Mouse (Mus musculus) c-Kit-positive CD71-positive TER-119-negative erythroid progenitor cells, embryonic 14.5 days (primary cell): ENCODE data around the gene Hdac7.

ENCODE experiments used
- DNase-seq: peaks from one replicate; pipeline ENCODE4 v3.0.0-alpha.2; 2013; ENCODE audit warnings: low read depth

The Hdac7 gene

DNA sequence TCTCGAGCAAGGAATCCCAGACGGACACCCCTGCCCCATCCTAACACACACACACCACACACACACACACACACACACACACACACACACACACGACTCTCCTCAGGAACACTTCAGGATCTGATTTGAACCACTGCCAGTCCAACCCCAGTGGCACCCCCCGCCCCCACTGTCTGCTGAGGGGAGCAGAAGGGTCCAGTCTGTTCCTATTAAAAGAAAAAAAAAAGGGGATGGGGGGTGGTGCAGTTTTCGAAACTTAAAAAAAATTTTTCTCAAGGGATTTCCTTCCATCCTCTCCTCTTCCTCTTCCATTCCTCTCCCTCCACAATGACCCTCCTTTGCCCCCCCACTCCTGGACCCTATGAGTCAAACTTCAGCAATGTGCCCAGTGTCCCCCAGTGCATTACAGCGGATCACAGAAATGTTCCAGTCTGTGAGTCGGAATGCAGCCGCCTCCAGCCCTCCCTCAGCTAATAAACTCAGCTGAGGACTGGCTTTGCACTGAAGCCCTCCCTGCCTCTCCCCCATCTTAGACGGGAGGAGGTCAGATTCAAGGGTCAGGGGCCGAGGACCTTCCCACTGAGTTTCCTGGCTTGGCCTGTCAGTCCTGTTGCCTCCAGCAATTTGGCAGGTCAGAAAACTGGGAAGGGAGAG lies 12.2 kb downstream of the Hdac7 start:
- DNase-seq = no peak

- DNase-seq = no peak
Measured at GRCm38 (mm10) chr15:97831242-97831986, 12.9 kb downstream of the Hdac7 start.

DNA sequence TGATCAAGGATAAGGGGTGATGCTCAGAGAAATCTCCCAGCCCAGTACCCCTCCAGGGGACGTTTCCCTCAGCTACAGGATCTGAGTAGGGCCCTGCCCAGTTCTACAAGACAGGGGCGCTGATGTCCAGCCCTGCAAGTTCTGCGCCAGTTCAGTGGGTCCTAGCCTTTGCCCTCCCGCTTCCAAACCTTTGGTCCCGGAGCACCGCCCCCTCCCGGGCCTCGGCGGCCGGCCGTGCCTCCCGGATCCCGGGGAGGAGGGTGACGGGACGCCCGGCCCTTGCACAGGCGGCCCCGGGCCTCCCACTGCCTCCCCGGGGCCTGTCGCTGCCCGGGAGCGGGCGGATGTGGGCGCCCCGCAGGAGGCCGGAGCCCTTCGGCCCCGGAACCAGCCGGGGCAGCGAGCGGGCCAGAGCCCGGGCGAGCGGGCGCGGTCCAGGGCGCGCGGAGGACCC lies 13.5 kb downstream of the Hdac7 start:
- no peak for DNase-seq

DNA sequence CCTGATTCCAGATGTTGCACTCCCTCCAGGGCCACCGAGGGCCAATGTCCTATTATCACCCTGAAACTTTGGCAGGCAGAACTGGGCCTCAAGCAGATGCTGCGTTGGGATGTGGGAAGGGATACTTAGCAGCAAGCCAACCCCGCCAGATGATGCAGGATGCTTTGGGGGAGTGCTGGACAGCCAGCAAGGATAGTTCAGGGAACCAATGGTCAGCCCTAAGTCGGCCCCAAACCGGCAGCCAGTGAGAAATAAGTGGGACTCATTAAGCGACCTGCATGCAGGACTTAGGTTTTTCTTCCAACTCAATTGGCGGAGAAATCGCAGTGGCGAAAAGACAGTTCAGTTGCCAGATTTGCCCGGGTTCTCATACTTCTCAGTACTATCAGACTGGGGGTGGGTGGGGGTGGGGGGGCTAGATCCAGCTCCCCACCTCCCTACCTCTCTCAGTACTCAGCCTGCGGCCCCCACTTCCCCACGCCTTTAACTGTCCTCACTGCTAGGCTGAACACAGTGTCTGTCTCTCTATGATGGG lies 14.0 kb downstream of the Hdac7 start:
- DNase-seq = no peak

GRCm38 (mm10) chr15:97829432-97829831 lies 14.9 kb downstream of the Hdac7 start:
- DNase-seq = no peak

- DNase-seq = no peak
Measured at GRCm38 (mm10) chr15:97828901-97829338, 15.4 kb downstream of the Hdac7 start.

- DNase-seq = no peak
Measured at GRCm38 (mm10) chr15:97828221-97828842, 16.0 kb downstream of the Hdac7 start.

- DNase-seq = no peak
Measured at GRCm38 (mm10) chr15:97827401-97827800, 16.9 kb downstream of the Hdac7 start.

DNA sequence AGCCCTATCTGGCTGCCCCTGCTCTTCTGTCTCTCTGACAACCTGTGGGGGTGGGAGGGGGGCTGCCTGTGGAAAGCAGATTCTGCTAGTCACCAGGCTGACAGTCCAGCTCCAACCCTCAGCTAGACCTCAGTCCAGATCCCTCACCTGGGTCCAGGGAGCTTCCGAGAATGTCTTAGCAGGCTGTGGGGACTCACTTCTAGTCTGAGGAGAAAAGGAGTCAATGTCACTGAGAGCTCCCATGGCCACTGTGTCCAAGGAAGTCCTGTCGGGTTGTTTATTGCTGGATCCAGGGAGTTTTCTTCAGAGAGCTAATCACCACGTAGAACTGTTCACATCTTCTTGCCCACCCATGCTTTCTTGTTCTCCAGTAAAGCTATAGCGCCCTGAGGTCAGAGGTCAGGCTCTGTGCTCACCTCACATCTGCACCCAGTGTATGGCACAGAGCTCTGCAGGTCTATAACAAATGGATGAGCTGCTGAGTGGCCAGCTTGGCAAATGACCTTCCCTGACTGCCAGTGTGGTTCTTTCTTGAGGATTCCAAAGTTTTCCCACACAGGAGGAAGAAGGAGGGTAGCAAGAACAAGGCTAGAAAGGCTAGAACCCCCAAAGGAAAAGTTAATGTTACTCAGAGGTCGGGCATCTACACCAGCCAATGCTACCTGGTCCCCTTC lies 17.6 kb downstream of the Hdac7 start:
- DNase-seq = no peak

DNA sequence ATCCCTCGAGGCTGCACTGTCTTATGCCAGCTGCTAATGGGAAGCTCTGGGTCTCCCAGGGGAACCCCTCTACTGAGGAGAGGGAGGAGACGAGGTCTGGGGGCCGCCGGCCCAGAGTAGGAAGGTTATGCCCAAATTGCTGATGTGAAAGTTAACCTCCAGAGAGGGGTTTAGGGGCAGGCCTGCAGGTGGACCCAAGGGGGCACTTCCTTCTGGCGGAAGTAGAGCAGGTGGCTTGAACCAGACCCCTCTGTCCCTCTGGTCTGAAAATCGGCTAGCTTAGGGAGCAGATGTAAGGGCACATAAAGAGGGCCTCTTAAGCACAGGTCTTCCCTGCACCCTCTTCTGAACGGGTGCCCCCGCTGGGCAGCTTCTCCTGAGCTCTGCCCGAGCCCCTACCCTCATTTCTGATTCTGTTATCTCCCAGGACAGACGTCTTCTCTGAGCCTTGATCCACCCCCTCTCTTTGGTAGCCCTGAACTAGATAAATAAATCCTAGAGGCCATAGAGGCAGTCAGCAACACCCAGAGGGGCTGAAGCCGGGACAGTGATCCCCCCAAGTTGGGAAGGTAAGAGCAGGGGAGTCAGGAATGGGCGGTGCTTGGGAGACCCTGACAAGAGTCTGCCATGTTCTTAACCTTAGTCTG lies 18.2 kb downstream of the Hdac7 start:
- DNase-seq = no peak

- DNase-seq = peak; percentile 85
Measured at GRCm38 (mm10) chr15:97825071-97825940, 19.0 kb downstream of the Hdac7 start.

- no peak for DNase-seq
Measured at GRCm38 (mm10) chr15:97824042-97824441, 20.3 kb downstream of the Hdac7 start.

GRCm38 (mm10) chr15:97823479-97823878 lies 20.8 kb downstream of the Hdac7 start:
- no peak for DNase-seq

- DNase-seq = no peak
Measured at GRCm38 (mm10) chr15:97822545-97823228, 21.6 kb downstream of the Hdac7 start.

DNA sequence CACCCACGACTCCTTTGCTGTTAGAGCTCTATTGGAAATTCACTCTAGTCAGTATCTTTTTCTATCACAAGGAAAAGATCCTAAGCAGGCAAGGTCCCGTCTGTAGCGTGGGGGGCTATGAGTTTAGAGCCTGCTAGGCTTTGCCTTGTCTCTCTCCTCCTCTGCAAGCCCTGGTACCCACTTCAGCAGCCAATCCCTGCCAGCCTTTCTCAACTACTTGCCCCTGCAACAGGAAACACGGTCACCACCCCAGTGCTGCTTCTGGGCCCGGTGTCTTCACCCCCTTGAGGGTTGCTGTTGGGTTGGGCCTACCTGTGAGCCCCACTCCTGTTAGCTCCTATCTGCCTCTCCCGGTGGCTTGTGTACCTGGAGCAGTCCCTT lies 22.3 kb downstream of the Hdac7 start:
- DNase-seq = no peak

GRCm38 (mm10) chr15:97821321-97821982 lies 22.9 kb downstream of the Hdac7 start:
- no peak for DNase-seq

DNA sequence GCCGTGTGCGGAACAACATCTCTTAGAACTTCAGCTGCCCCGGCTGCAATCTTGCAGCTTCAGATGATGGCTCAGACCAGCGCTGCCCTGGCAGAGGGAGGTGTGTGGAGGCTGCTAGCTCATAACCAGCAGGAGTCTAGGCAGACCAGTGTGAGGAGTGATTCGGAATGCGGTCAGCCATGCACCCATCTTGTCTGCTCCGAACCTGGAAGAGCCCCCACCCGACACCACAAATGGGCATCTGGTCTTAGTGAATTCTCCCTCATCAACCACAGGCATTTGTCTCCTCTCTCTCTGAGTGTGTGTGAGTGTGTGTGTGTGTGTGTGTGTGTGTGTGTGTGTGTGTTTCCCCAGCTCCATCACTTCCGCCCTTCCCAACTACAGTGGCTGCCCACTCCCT lies 24.4 kb downstream of the Hdac7 start:
- DNase-seq = no peak

GRCm38 (mm10) chr15:97816199-97816994 lies 27.9 kb downstream of the Hdac7 start:
- no peak for DNase-seq

- no peak for DNase-seq
Measured at GRCm38 (mm10) chr15:97815254-97815653, 29.0 kb downstream of the Hdac7 start.
